Comparison of ENCODE assay signal across 8 mouse cellular contexts in the genomic region with DNA sequence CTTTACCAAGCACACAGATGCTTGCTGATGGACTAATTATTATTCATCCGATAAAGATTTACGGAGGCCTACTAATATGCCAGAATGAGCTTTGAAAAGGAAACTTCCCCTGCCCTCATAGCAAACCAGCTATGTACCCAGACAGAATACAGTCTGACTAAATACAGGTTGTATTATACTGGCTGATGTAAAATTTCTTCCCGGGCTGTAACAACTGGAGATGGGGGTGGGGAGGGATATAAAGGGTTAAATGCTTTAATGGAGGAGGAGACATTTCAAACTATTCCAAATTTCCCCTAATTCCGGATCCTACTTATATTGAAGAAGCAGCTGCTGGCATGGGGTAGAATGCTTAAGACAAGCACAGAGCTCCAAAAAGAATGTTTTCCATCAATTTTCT. TPM values are rescaled to one million over a fixed set of nuclear protein-coding genes. Genes with fewer than 3 reads are reported as not detected.
A peak's percentile ranks its signal among the peaks of the same experiment; 100 is the strongest.
DNase-seq lines count a peak whose midpoint lies in the region; ATAC-seq lines count a peak whose summit lies in the region.

No protein-coding gene starts in this region.

- peak overlapping the region; percentile 43 for H3K4me3 ChIP-seq in kidney, embryonic 14.5 days (ENCODE audit: low read length)
- H3K4me3 ChIP-seq in embryonic facial prominence, embryonic 13.5 days = peak overlapping the region; percentile 47
- peak overlapping the region; percentile 52 for H3K4me3 ChIP-seq in intestine, embryonic 14.5 days (ENCODE audit: low read depth, low read length)
- peak overlapping the region; percentile 45 for H3K4me3 ChIP-seq in midbrain, embryonic 15.5 days

- H3K36me3 ChIP-seq in kidney, embryonic 14.5 days (ENCODE audit: control insufficient read depth, insufficient read depth, low read length) = peaks cover 20% of the 10 kb centered on the region
- H3K36me3 ChIP-seq in embryonic facial prominence, embryonic 13.5 days = peaks cover 10% of the 10 kb centered on the region
- peaks cover 14% of the 10 kb centered on the region; the same call in 1 of the 2 replicates for H3K36me3 ChIP-seq in intestine, embryonic 14.5 days (ENCODE audit: control insufficient read depth, insufficient read depth, low read length)
- H3K36me3 ChIP-seq in midbrain, embryonic 15.5 days (replicated peaks) = no peaks in the 10 kb centered on the region

- no peaks in the 10 kb centered on the region for H3K27me3 ChIP-seq in kidney, embryonic 14.5 days (ENCODE audit: control insufficient read depth, insufficient read depth, low read length)
- H3K27me3 ChIP-seq in embryonic facial prominence, embryonic 13.5 days = no peaks in the 10 kb centered on the region
- no peaks in the 10 kb centered on the region for H3K27me3 ChIP-seq in intestine, embryonic 14.5 days (replicated peaks; ENCODE audit: control insufficient read depth, insufficient read depth, low read length)
- H3K27me3 ChIP-seq in midbrain, embryonic 15.5 days (replicated peaks) = no peaks in the 10 kb centered on the region

- H3K4me1 ChIP-seq in kidney, embryonic 14.5 days (ENCODE audit: control insufficient read depth, insufficient read depth, low read length) = 0 out of 2 replicates have a peak, but pooled peaks cover 3% of the 10 kb centered on the region
- 0 out of 2 replicates have a peak, but pooled peaks cover 4% of the 10 kb centered on the region for H3K4me1 ChIP-seq in embryonic facial prominence, embryonic 13.5 days
- H3K4me1 ChIP-seq in intestine, embryonic 14.5 days (replicated peaks; ENCODE audit: control insufficient read depth, insufficient read depth, low read length) = no peaks in the 10 kb centered on the region; the same call in 1 of the 2 replicates
- H3K4me1 ChIP-seq in midbrain, embryonic 15.5 days = 0 out of 2 replicates have a peak, but pooled peaks cover 16% of the 10 kb centered on the region

- H3K4me2 ChIP-seq in kidney, embryonic 14.5 days (replicated peaks; ENCODE audit: low read depth, low read length) = peak overlapping the region; percentile 48
- peak overlapping the region; percentile 62 for H3K4me2 ChIP-seq in embryonic facial prominence, embryonic 13.5 days
- peak overlapping the region; percentile 67 for H3K4me2 ChIP-seq in intestine, embryonic 14.5 days (ENCODE audit: low read length)
- peak overlapping the region; percentile 56 for H3K4me2 ChIP-seq in midbrain, embryonic 15.5 days

- H3K9me3 ChIP-seq in kidney, embryonic 14.5 days (ENCODE audit: control insufficient read depth, low read length) = no peaks in the 10 kb centered on the region
- no peaks in the 10 kb centered on the region for H3K9me3 ChIP-seq in embryonic facial prominence, embryonic 13.5 days
- no peaks in the 10 kb centered on the region for H3K9me3 ChIP-seq in intestine, embryonic 14.5 days (ENCODE audit: control insufficient read depth, low read length)
- H3K9me3 ChIP-seq in midbrain, embryonic 15.5 days = no peaks in the 10 kb centered on the region

- peak overlapping the region; percentile 59; the same call in 1 of the 2 replicates for H3K9ac ChIP-seq in kidney, embryonic 14.5 days (ENCODE audit: low read depth, low read length)
- H3K9ac ChIP-seq in embryonic facial prominence, embryonic 13.5 days = peak overlapping the region; percentile 66
- no peak overlapping the region; the same call in 1 of the 2 replicates for H3K9ac ChIP-seq in intestine, embryonic 14.5 days (ENCODE audit: low read length)
- H3K9ac ChIP-seq in midbrain, embryonic 15.5 days = no peak overlapping the region

- no peak for ATAC-seq in kidney, embryonic 14.5 days (ENCODE audit: low FRiP score, low TSS enrichment)
- ATAC-seq in embryonic facial prominence, embryonic 13.5 days (ENCODE audit: insufficient number of reproducible peaks, insufficient read depth, low FRiP score, low TSS enrichment, low read depth) = no peak
- no peak for ATAC-seq in intestine, embryonic 14.5 days (replicated peaks; ENCODE audit: low FRiP score, low TSS enrichment, low read depth)
- no peak for ATAC-seq in midbrain, embryonic 15.5 days (replicated peaks)
- no peak for ATAC-seq in erythroid progenitor cell, adult 5-6 weeks (replicated peaks; ENCODE audit: low FRiP score, poor library complexity, severe bottlenecking)

- no peak overlapping the region for H3K27ac ChIP-seq in kidney, embryonic 14.5 days (ENCODE audit: low read depth, low read length)
- H3K27ac ChIP-seq in embryonic facial prominence, embryonic 13.5 days = 0 out of 2 replicates have a peak overlapping the region, but pooled peaks have one; percentile 93
- peak overlapping the region; percentile 93; the same call in 1 of the 2 replicates for H3K27ac ChIP-seq in intestine, embryonic 14.5 days (ENCODE audit: low read depth)
- peak overlapping the region; percentile 90; the same call in 1 of the 2 replicates for H3K27ac ChIP-seq in midbrain, embryonic 15.5 days

- DNase-seq in kidney, adult 18-20 months = no peak
- no peak for DNase-seq in intestine, embryonic 14.5 days (ENCODE audit: low spot score)
- DNase-seq in frontal cortex, postnatal 14 days (ENCODE audit: low spot score in 2 of 2) = no peak
- DNase-seq in thymus, postnatal 25 days = no peak

- WGBS in kidney, embryonic 14.5 days = 73% methylated on average over 4 of the region's 4 CpGs
- WGBS in embryonic facial prominence, embryonic 13.5 days = 72% methylated on average over 4 of the region's 4 CpGs
- 79% methylated on average over 4 of the region's 4 CpGs for WGBS in intestine, embryonic 14.5 days
- 73% methylated on average over 4 of the region's 4 CpGs for WGBS in midbrain, embryonic 15.5 days

RNA-seq across cellular contexts. Expression of gene Zcchc13, which starts 14.9 kb away (rescaled TPM):
- not detected in 2 replicates for polyA plus RNA-seq in kidney, embryonic 14.5 days (2014; fragmentation: Nextera tagmentation; extraction: Ambion mirVana)
- polyA plus RNA-seq in embryonic facial prominence, embryonic 13.5 days (2015; fragmentation: Nextera tagmentation; extraction: Ambion mirVana) = not detected in 2 replicates
- polyA plus RNA-seq in intestine, embryonic 14.5 days (2014; fragmentation: Nextera tagmentation; extraction: Ambion mirVana) = not detected in 2 replicates
- not detected in 2 replicates for polyA plus RNA-seq in midbrain, embryonic 15.5 days (2015; fragmentation: Nextera tagmentation; extraction: Ambion mirVana)
- not detected in 2 replicates for total RNA-seq in erythroid progenitor cell, adult 5-6 weeks (2015; ENCODE audit: low replicate concordance)
- total RNA-seq in erythroid progenitor cell, adult 5-6 weeks (2017; ENCODE audit: low replicate concordance) = not detected in 2 replicates

Comparison
In these comparisons a context has a peak if more than half of its experiments do, and no peak if none do; other contexts are left out.
1. H3K9ac ChIP-seq: peak in kidney, embryonic 14.5 days (single experiment) and embryonic facial prominence, embryonic 13.5 days (single experiment); none in intestine, embryonic 14.5 days (single experiment) and midbrain, embryonic 15.5 days (single experiment).
2. Peak in every context shown above with its lines, with median percentiles within 50 percentile points of each other: H3K4me2 ChIP-seq and H3K4me3 ChIP-seq.